Mouse (Mus musculus): ENCODE data around the gene Gk5. TPM values are rescaled to one million over a fixed set of nuclear protein-coding genes. Genes with fewer than 3 reads are reported as not detected.
A peak's percentile ranks its signal among the peaks of the same experiment; 100 is the strongest.

Gene Gk5
- polyA plus RNA-seq, 1 experiment from 2014 or later = 5.3 TPM

DNA sequence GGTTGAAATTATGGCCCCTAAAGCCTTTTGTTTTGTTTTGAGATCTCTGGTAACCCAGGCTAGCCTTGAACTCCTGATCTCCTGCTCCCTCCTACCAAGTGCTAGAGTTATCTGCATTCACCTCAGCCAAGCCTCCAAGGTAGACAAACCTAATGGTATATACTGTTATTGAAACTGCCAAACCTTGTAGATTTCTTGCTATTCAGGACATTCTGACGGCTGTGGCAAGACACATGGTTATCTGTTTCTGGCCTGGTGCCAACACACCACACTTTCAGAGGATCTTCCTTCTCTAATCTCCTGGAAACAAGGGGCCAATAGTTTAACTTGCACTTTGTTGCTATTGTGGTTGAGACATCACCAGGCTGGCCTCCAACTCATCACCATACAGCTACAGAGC is 24.0 kb upstream of the Gk5 start:
- Histone ChIP-seq H3K27me3 (ENCODE audit: control insufficient read depth, insufficient read depth, low read length) (no peaks in the 10 kb centered on the region), H3K4me2 (no peak overlapping the region), H3K9ac (ENCODE audit: low read depth, low read length) (no peak overlapping the region), H3K36me3 (ENCODE audit: control insufficient read depth, insufficient read depth, low read length) (no peaks in the 10 kb centered on the region), H3K4me3 (ENCODE audit: low read depth, low read length) (no peak overlapping the region), H3K9me3 (replicated peaks; ENCODE audit: control insufficient read depth, low read length) (peaks cover 13% of the 10 kb centered on the region), H3K4me1 (ENCODE audit: control insufficient read depth, insufficient read depth, low read length) (no peaks in the 10 kb centered on the region), H3K27ac (ENCODE audit: low read depth, low read length) (no peak overlapping the region)
- WGBS (ENCODE audit: insufficient replicate concordance) = 48% methylated on average over 1 of the region's 1 CpGs
- ATAC-seq (replicated peaks; ENCODE audit: insufficient number of reproducible peaks, low FRiP score, low TSS enrichment) = no peak

DNA sequence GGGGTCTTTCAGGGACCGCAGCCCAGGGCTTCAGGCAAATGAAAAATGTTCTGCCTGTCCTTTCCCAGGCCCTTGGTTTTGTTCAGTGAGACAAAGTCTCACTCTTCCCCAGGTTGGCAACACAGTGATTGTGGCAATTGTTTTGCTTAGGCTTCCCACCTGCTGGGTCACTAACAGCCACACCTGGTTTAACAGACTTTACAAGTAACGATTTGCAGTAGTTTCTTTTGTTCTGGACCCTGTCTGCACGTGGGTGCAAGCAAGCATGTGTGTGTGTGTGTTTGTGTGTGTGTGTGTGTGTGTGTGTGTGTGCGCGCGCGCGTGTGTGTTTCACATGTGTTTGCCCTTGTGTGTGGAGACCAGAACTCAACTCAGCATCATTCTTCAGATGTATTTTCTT is 16.3 kb upstream of the Gk5 start:
- ATAC-seq (replicated peaks; ENCODE audit: insufficient number of reproducible peaks, low FRiP score, low TSS enrichment) = no peak
- 84% methylated on average over 8 of the region's 8 CpGs for WGBS (ENCODE audit: insufficient replicate concordance)

DNA sequence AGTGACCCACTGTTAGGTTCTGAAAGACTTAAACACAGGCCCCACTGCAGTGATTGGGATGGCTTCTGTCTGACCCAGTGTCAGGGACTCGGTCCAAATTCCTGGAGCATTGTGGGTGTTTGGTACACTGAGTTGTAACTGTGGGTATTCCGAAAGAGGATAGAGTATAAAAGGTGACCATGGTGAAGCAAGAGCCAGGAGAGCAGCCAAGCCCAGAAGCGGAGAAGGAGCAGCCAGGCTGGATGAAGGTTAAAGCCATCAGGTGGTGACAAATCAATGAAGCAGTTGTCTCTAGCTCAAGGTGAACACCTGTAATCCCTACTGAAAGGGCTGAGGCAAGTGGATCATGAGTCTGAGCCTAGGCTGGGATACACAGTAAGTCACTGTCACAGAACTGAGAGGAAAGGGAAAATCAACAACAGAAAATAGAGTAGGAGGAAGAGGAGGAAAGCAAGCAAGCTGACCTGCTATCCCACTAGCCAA is 6.2 kb upstream of the Gk5 start:
- no peak for ATAC-seq (replicated peaks; ENCODE audit: insufficient number of reproducible peaks, low FRiP score, low TSS enrichment)
- WGBS (ENCODE audit: insufficient replicate concordance) = 81% methylated on average over 3 of the region's 3 CpGs
- Histone ChIP-seq H3K27me3 (ENCODE audit: control insufficient read depth, insufficient read depth, low read length) (no peaks in the 10 kb centered on the region), H3K9ac (ENCODE audit: low read depth, low read length) (no peak overlapping the region), H3K36me3 (ENCODE audit: control insufficient read depth, insufficient read depth, low read length) (no peaks in the 10 kb centered on the region), H3K27ac (ENCODE audit: low read depth, low read length) (no peak overlapping the region), H3K4me1 (ENCODE audit: control insufficient read depth, insufficient read depth, low read length) (no peaks in the 10 kb centered on the region), H3K4me2 (no peak overlapping the region), H3K4me3 (ENCODE audit: low read depth, low read length) (no peak overlapping the region), H3K9me3 (replicated peaks; ENCODE audit: control insufficient read depth, low read length) (no peaks in the 10 kb centered on the region)

More for the DNA sequence above, 16.3 kb upstream of the Gk5 start:
- Histone ChIP-seq H3K36me3 (ENCODE audit: control insufficient read depth, insufficient read depth, low read length) (no peaks in the 10 kb centered on the region), H3K4me1 (ENCODE audit: control insufficient read depth, insufficient read depth, low read length) (no peaks in the 10 kb centered on the region), H3K4me2 (no peak overlapping the region), H3K9ac (ENCODE audit: low read depth, low read length) (no peak overlapping the region), H3K9me3 (replicated peaks; ENCODE audit: control insufficient read depth, low read length) (peaks cover 11% of the 10 kb centered on the region), H3K27ac (ENCODE audit: low read depth, low read length) (no peak overlapping the region), H3K27me3 (ENCODE audit: control insufficient read depth, insufficient read depth, low read length) (no peaks in the 10 kb centered on the region), H3K4me3 (ENCODE audit: low read depth, low read length) (no peak overlapping the region)

DNA sequence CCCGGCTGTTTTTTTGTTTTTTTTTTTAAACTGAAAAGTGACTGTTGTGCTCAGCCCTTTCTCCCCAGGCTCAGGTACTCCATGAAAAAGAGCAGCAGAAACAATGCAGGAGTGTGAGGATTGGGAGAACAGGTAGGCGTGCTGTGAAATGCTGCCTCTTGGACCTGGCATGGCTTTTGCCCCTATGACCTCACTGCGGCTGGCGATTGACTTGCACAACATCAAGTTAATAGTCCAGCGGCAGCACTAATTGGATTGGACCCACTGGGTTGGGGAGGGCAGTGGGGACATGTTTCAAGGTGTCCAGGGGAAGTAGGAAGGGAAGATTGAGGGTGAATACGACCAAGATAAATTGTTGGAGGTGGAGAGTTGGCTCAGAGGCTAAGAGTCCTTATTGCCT is 2.4 kb upstream of the Gk5 start:
- Histone ChIP-seq H3K4me1 (ENCODE audit: control insufficient read depth, insufficient read depth, low read length) (no peaks in the 10 kb centered on the region), H3K27ac (ENCODE audit: low read depth, low read length) (no peak overlapping the region), H3K4me3 (ENCODE audit: low read depth, low read length) (no peak overlapping the region), H3K4me2 (no peak overlapping the region), H3K36me3 (ENCODE audit: control insufficient read depth, insufficient read depth, low read length) (no peaks in the 10 kb centered on the region), H3K27me3 (ENCODE audit: control insufficient read depth, insufficient read depth, low read length) (no peaks in the 10 kb centered on the region), H3K9me3 (replicated peaks; ENCODE audit: control insufficient read depth, low read length) (no peaks in the 10 kb centered on the region), H3K9ac (ENCODE audit: low read depth, low read length) (no peak overlapping the region)
- 85% methylated on average over 6 of the region's 6 CpGs for WGBS (ENCODE audit: insufficient replicate concordance)
- ATAC-seq (replicated peaks; ENCODE audit: insufficient number of reproducible peaks, low FRiP score, low TSS enrichment) = no peak

DNA sequence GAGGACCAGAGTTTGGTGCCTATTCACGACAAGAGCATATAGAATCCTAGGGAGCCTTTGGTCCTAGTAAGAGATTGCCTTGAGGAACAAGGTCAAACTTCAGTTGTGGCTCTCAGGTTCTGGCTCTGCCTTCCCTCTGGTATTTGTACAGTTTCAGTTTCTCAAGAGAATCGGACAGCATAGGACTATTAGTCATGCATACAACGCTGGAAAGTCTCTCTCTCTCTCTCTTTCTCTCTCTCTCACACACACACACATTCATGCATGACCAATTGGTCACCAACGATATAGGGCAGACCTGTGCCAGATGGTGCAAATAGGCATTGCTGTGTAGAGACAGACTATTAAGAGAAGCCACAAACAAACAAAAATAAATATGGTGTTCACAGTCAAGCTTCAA is 946 bp upstream of the Gk5 start:
- no peak for ATAC-seq (replicated peaks; ENCODE audit: insufficient number of reproducible peaks, low FRiP score, low TSS enrichment)
- 77% methylated on average over 4 of the region's 4 CpGs for WGBS (ENCODE audit: insufficient replicate concordance)
- H3K27me3 ChIP-seq (ENCODE audit: control insufficient read depth, insufficient read depth, low read length) = no peaks in the 10 kb centered on the region
- no peaks in the 10 kb centered on the region for H3K36me3 ChIP-seq (ENCODE audit: control insufficient read depth, insufficient read depth, low read length)
- H3K4me3 ChIP-seq (ENCODE audit: low read depth, low read length) = peak overlapping the region; percentile 68; the same call in 1 of the 2 replicates
- H3K4me2 ChIP-seq = peak overlapping the region; percentile 81
- no peak overlapping the region for H3K27ac ChIP-seq (ENCODE audit: low read depth, low read length)
- no peaks in the 10 kb centered on the region for H3K4me1 ChIP-seq (ENCODE audit: control insufficient read depth, insufficient read depth, low read length)
- H3K9me3 ChIP-seq (replicated peaks; ENCODE audit: control insufficient read depth, low read length) = no peaks in the 10 kb centered on the region
- H3K9ac ChIP-seq (ENCODE audit: low read depth, low read length) = no peak overlapping the region

DNA sequence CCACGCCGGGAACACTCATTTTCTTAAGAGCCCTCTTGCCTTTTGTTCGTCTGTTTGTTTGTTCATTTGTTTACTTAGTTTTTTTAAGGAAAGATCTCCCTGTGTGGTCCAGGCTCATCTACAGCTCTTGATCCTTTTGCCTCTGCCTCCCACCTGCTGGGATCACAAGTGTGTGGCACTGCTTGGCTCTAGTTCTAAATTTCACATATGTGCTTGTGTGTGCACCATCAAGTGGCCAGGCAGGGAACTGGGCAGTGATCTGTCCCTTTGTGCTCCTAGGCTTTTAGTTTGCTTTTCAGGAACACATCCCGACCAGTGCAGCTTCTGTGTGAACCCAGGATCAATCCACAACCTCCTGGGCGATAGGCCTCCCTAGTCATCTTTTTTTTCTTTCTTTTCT is 8.8 kb downstream of the Gk5 start:
- no peak for ATAC-seq (replicated peaks; ENCODE audit: insufficient number of reproducible peaks, low FRiP score, low TSS enrichment)
- H3K4me1 ChIP-seq (ENCODE audit: control insufficient read depth, insufficient read depth, low read length) = no peaks in the 10 kb centered on the region
- no peak overlapping the region for H3K9ac ChIP-seq (ENCODE audit: low read depth, low read length)
- no peak overlapping the region for H3K27ac ChIP-seq (ENCODE audit: low read depth, low read length)
- 66% methylated on average over 5 of the region's 5 CpGs for WGBS (ENCODE audit: insufficient replicate concordance)
- H3K27me3 ChIP-seq (ENCODE audit: control insufficient read depth, insufficient read depth, low read length) = no peaks in the 10 kb centered on the region
- no peak overlapping the region for H3K4me2 ChIP-seq
- H3K36me3 ChIP-seq (ENCODE audit: control insufficient read depth, insufficient read depth, low read length) = peaks cover 3% of the 10 kb centered on the region; the same call in 1 of the 2 replicates
- H3K4me3 ChIP-seq (ENCODE audit: low read depth, low read length) = no peak overlapping the region
- H3K9me3 ChIP-seq (replicated peaks; ENCODE audit: control insufficient read depth, low read length) = no peaks in the 10 kb centered on the region

DNA sequence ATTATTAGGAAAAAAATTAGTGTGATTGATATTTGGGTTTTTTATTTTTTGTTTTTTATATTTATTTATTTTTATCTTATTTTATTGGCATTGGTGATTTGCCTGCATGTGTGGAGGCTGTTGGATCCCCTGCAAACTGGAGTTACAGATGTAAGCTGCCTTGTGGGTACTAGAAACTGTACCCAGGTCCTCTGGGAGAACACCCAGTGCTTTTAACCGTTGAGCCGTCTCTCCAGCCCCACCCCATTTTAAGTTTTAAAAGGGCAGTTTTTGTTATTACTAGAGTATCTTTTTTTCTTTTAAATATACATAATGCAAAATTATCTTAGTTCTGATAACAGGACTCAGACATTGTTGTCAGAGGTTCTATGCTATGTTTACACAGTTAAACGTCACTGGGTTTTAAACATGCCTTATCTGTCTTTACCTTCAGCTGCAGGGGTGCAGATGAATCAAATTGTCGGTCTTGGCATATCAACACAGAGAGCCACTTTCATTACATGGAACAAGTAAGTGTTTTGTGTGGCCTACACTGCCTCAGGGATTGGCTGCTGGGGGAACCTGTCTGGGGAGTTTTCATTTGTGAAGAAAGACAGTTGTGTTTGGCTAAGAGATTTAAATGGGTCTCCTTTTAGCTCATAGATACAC is 13.9 kb downstream of the Gk5 start:
- H3K9me3 ChIP-seq (replicated peaks; ENCODE audit: control insufficient read depth, low read length) = no peaks in the 10 kb centered on the region
- peaks cover 4% of the 10 kb centered on the region; the same call in 1 of the 2 replicates for H3K4me1 ChIP-seq (ENCODE audit: control insufficient read depth, insufficient read depth, low read length)
- H3K4me2 ChIP-seq = no peak overlapping the region
- H3K27me3 ChIP-seq (ENCODE audit: control insufficient read depth, insufficient read depth, low read length) = no peaks in the 10 kb centered on the region
- H3K36me3 ChIP-seq (ENCODE audit: control insufficient read depth, insufficient read depth, low read length) = peaks cover 3% of the 10 kb centered on the region; the same call in 1 of the 2 replicates
- H3K27ac ChIP-seq (ENCODE audit: low read depth, low read length) = no peak overlapping the region
- no peak for ATAC-seq (replicated peaks; ENCODE audit: insufficient number of reproducible peaks, low FRiP score, low TSS enrichment)
- WGBS (ENCODE audit: insufficient replicate concordance) = 33% methylated on average over 4 of the region's 4 CpGs
- no peak overlapping the region for H3K9ac ChIP-seq (ENCODE audit: low read depth, low read length)
- H3K4me3 ChIP-seq (ENCODE audit: low read depth, low read length) = no peak overlapping the region

DNA sequence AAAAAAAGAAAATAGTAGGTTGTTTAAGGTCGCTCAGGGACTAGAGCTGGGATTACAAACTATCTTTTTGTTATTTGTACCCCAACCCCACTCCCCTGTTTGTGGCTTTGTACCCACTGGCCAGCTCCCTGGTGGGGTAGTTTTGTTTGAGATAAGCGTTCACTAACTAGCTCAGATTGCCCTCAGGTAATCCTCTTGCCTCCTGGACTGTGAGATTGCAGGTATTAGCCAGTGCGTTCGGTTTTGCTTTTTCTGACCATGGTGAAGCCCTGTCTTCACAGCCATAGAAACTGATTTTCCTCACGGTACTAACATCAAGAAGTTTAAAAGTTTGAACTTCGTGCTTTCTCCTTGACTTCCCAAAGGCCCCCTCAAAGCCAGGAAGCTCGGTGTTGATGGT is 15.3 kb downstream of the Gk5 start:
- Histone ChIP-seq H3K27ac (ENCODE audit: low read depth, low read length) (no peak overlapping the region), H3K4me3 (ENCODE audit: low read depth, low read length) (no peak overlapping the region), H3K9me3 (replicated peaks; ENCODE audit: control insufficient read depth, low read length) (no peaks in the 10 kb centered on the region), H3K27me3 (ENCODE audit: control insufficient read depth, insufficient read depth, low read length) (no peaks in the 10 kb centered on the region), H3K36me3 (ENCODE audit: control insufficient read depth, insufficient read depth, low read length) (peaks cover 3% of the 10 kb centered on the region), H3K4me1 (ENCODE audit: control insufficient read depth, insufficient read depth, low read length) (peaks cover 4% of the 10 kb centered on the region; the same call in 1 of the 2 replicates), H3K9ac (ENCODE audit: low read depth, low read length) (no peak overlapping the region), H3K4me2 (no peak overlapping the region)
- no peak for ATAC-seq (replicated peaks; ENCODE audit: insufficient number of reproducible peaks, low FRiP score, low TSS enrichment)
- WGBS (ENCODE audit: insufficient replicate concordance) = 77% methylated on average over 7 of the region's 7 CpGs

DNA sequence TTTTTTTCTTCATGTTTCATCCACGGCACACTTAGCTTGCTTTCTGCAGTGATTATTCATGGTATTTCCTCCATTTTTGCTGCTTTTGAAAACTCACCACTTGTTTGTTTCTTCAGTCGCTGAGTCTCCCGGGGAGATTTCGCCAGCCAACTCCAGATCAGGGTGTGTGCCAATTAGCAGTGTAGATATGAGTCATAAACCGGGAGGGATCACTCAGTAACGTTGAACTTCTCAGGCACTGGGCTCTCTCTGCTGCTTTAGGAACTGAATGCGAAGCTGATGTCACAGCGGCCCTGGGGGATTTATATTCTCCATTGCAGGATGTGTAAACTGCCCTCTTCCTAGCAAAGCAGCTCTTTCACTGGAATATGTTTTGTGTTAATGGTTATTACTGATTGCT is 15.8 kb downstream of the Gk5 start:
- no peak overlapping the region for H3K9ac ChIP-seq (ENCODE audit: low read depth, low read length)
- no peak overlapping the region for H3K4me2 ChIP-seq
- no peak overlapping the region for H3K27ac ChIP-seq (ENCODE audit: low read depth, low read length)
- 52% methylated on average over 8 of the region's 8 CpGs for WGBS (ENCODE audit: insufficient replicate concordance)
- peaks cover 4% of the 10 kb centered on the region; the same call in 1 of the 2 replicates for H3K4me1 ChIP-seq (ENCODE audit: control insufficient read depth, insufficient read depth, low read length)
- no peak overlapping the region for H3K4me3 ChIP-seq (ENCODE audit: low read depth, low read length)
- no peak for ATAC-seq (replicated peaks; ENCODE audit: insufficient number of reproducible peaks, low FRiP score, low TSS enrichment)
- H3K36me3 ChIP-seq (ENCODE audit: control insufficient read depth, insufficient read depth, low read length) = peaks cover 3% of the 10 kb centered on the region
- no peaks in the 10 kb centered on the region for H3K27me3 ChIP-seq (ENCODE audit: control insufficient read depth, insufficient read depth, low read length)
- no peaks in the 10 kb centered on the region for H3K9me3 ChIP-seq (replicated peaks; ENCODE audit: control insufficient read depth, low read length)
